Comparison of ENCODE assay signal across 20 mouse cellular contexts in the genomic region with DNA sequence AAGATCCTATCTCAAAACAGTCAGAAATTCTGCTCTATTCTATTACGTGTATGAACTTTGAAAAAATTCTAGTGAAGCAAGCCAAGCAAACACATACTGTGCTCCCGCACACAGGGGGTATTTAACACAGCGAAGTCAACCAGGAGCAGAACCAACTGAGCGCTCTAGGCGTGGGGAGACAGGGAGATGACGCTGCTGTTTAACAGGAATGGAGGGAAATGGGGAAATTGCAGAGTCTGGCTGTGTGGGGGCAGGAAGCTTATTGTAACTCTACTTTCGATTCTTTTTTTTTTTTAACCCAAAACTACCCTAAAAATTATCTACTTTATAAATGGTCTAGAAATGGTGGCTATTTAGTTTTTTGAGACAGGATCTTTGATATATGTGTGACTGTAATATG. TPM values are rescaled to one million over a fixed set of nuclear protein-coding genes. Genes with fewer than 3 reads are reported as not detected.
DNase-seq lines count a peak whose midpoint lies in the region; ATAC-seq and TF ChIP-seq lines count a peak whose summit lies in the region.
"Had no signal": no experiment of that assay in that cellular context is flagged by ENCODE, and none has a peak within 500 bp of the region (broad histone marks: within the 10 kb centered on the region; RNA-seq: fewer than 3 reads in every experiment).

No protein-coding gene starts in this region.

- no peaks in the 10 kb centered on the region for H3K4me1 ChIP-seq in lung, postnatal 0 days (ENCODE audit: insufficient read depth, low read depth, low read length)
- H3K4me1 ChIP-seq in bone marrow, adult 2 months (ENCODE audit: control insufficient read depth, insufficient read depth, low read length) = peaks cover 19% of the 10 kb centered on the region

- H3K9me3 ChIP-seq in lung, postnatal 0 days (ENCODE audit: low read length) = no peaks in the 10 kb centered on the region

- H3K4me2 ChIP-seq in lung, postnatal 0 days (replicated peaks; ENCODE audit: low read depth, low read length) = no peak overlapping the region

- no peak overlapping the region; the same call in 1 of the 2 replicates for H3K9ac ChIP-seq in lung, postnatal 0 days (replicated peaks; ENCODE audit: low read depth)

- no peak for TF ChIP-seq CTCF in lung, postnatal 0 days (IDR thresholded peaks at IDR 0.05)
- no peak for TF ChIP-seq CTCF in bone marrow, adult 2 months (IDR thresholded peaks at IDR 0.05; ENCODE audit: control insufficient read depth, insufficient read depth, low read length)

- no peaks in the 10 kb centered on the region for H3K36me3 ChIP-seq in lung, postnatal 0 days (ENCODE audit: insufficient read depth, low read length)

- H3K4me3 ChIP-seq in lung, postnatal 0 days (ENCODE audit: low read depth, low read length) = no peak overlapping the region
- H3K4me3 ChIP-seq in bone marrow, adult 2 months (replicated peaks; ENCODE audit: control insufficient read depth, low read depth, low read length) = no peak overlapping the region
- H3K4me3 ChIP-seq: heart, adult 2 months; layer of hippocampus, adult 2 months had no signal

- TF ChIP-seq POLR2A in bone marrow, adult 2 months (IDR thresholded peaks at IDR 0.05; ENCODE audit: borderline replicate concordance, control insufficient read depth, low read depth, low read length) = no peak

- no peak; the same call in 1 of the 2 replicates for ATAC-seq in lung, postnatal 0 days
- ATAC-seq in hematopoietic stem cell, adult 5-6 weeks (replicated peaks in 1 of 2; ENCODE audit: insufficient read depth in 1 of 2, low FRiP score in 2 of 2, low TSS enrichment in 1 of 2, low read depth in 1 of 2, poor library complexity in 2 of 2, severe bottlenecking in 2 of 2) = peak; percentile 42 to 53
- ATAC-seq in megakaryocyte, adult 5-6 weeks (ENCODE audit: poor library complexity, severe bottlenecking) = peak; percentile 67
- no peak for ATAC-seq in activated CD4-positive, CD25-positive, alpha-beta regulatory T cell, adult 4 months
- ATAC-seq: hindbrain, postnatal 0 days had no signal

- peak; percentile 44 for DNase-seq in lung, postnatal 0 days (ENCODE audit: low spot score)
- DNase-seq in lung, postnatal 4 days = no peak
- no peak for DNase-seq in adipocyte (ENCODE audit: low spot score)
- DNase-seq: adrenal gland, postnatal 10 days; heart, adult 2 months; kidney, adult 9 months; left cerebral cortex, postnatal 4 days; lung, postnatal 10 days; right cerebral cortex, adult 18-20 months; thymus, postnatal 36 days had no signal

- 70% methylated on average over 7 of the region's 7 CpGs for WGBS in lung, postnatal 0 days
- 4% methylated on average over 7 of the region's 7 CpGs for WGBS in bone marrow, adult 2 months

- H3K27me3 ChIP-seq in lung, postnatal 0 days (replicated peaks; ENCODE audit: insufficient read depth, low read length) = no peaks in the 10 kb centered on the region

- TF ChIP-seq EP300 in lung, postnatal 0 days (IDR thresholded peaks at IDR 0.05) = no peak

- no peak overlapping the region for H3K27ac ChIP-seq in lung, postnatal 0 days (ENCODE audit: low read length)
- peak overlapping the region; percentile 67 for H3K27ac ChIP-seq in bone marrow, adult 2 months (ENCODE audit: control insufficient read depth, insufficient read depth, low read depth, low read length, poor library complexity)
- H3K27ac ChIP-seq: heart, adult 2 months; hindbrain, postnatal 0 days; layer of hippocampus, adult 2 months had no signal

RNA-seq across cellular contexts. Expression of gene Ctss, which starts 7.7 kb away (rescaled TPM):
- 109 and 115 TPM in 2 replicates for polyA plus RNA-seq in lung, postnatal 0 days (2015; fragmentation: Nextera tagmentation; extraction: Ambion mirVana)
- 19.5 and 42.3 TPM in 2 replicates for polyA plus RNA-seq in bone marrow, adult 2 months (2011; ENCODE audit: insufficient read depth, insufficient read length, low replicate concordance, missing spikeins)
- 73.4 and 145 TPM in 2 replicates for total RNA-seq in hematopoietic stem cell, adult 5-6 weeks (2017)
- total RNA-seq in megakaryocyte, adult 5-6 weeks (2015) = 1,196 and 1,415 TPM in 2 replicates
- 1,721 and 1,924 TPM in 2 replicates for total RNA-seq in megakaryocyte, adult 5-6 weeks (2017)
- 100 to 1,000 TPM; 365 to 472 TPM for polyA plus RNA-seq in activated CD4-positive, CD25-positive, alpha-beta regulatory T cell, adult 4 months (2017; shearing (Covaris generic))

RNA-seq across cellular contexts. Expression of gene Ctsk, which starts 19.8 kb away (rescaled TPM):
- polyA plus RNA-seq in lung, postnatal 0 days (2015; fragmentation: Nextera tagmentation; extraction: Ambion mirVana) = 8.2 and 8.8 TPM in 2 replicates
- polyA plus RNA-seq in bone marrow, adult 2 months (2011; ENCODE audit: insufficient read depth, insufficient read length, low replicate concordance, missing spikeins) = 3.2 and 4.0 TPM in 2 replicates
- total RNA-seq in hematopoietic stem cell, adult 5-6 weeks (2017) = not detected in 2 replicates
- 0.11 TPM in 1 of 2 replicates, not detected in the other for total RNA-seq in megakaryocyte, adult 5-6 weeks (2015)
- total RNA-seq in megakaryocyte, adult 5-6 weeks (2017) = 0.33 and 0.62 TPM in 2 replicates
- not detected for polyA plus RNA-seq in activated CD4-positive, CD25-positive, alpha-beta regulatory T cell, adult 4 months (2017; shearing (Covaris generic))

RNA-seq across cellular contexts. Expression of gene Hormad1, which starts 40.6 kb away (rescaled TPM):
- polyA plus RNA-seq in lung, postnatal 0 days (2015; fragmentation: Nextera tagmentation; extraction: Ambion mirVana) = not detected in 2 replicates
- not detected in 2 replicates for polyA plus RNA-seq in bone marrow, adult 2 months (2011; ENCODE audit: insufficient read depth, insufficient read length, low replicate concordance, missing spikeins)
- total RNA-seq in hematopoietic stem cell, adult 5-6 weeks (2017) = not detected in 2 replicates
- not detected in 2 replicates for total RNA-seq in megakaryocyte, adult 5-6 weeks (2015)
- 0.48 TPM in 1 of 2 replicates, not detected in the other for total RNA-seq in megakaryocyte, adult 5-6 weeks (2017)
- not detected for polyA plus RNA-seq in activated CD4-positive, CD25-positive, alpha-beta regulatory T cell, adult 4 months (2017; shearing (Covaris generic))
- total RNA-seq: adrenal gland, postnatal 10 days; heart, adult 2 months; hindbrain, postnatal 0 days; layer of hippocampus, adult 2 months; left cerebral cortex, postnatal 4 days; midbrain, postnatal 0 days had no signal
- polyA plus RNA-seq: cortical plate, adult 2 months; heart, adult 2 months; hindbrain, postnatal 0 days; midbrain, postnatal 0 days; neural tube, embryonic 14.5 days; stomach, embryonic 14.5 days had no signal

Comparison
In these comparisons a context has a peak if more than half of its experiments do, and no peak if none do; other contexts are left out.
1. ATAC-seq: peak in hematopoietic stem cell, adult 5-6 weeks (2 of 2) and megakaryocyte, adult 5-6 weeks (single experiment); none in lung, postnatal 0 days (single experiment) and activated CD4-positive, CD25-positive, alpha-beta regulatory T cell, adult 4 months (single experiment).